Mouse (Mus musculus) layer of hippocampus, postnatal 25 days (tissue): ENCODE results near the gene Rpl39. TPM values are rescaled to one million over a fixed set of nuclear protein-coding genes. Genes with fewer than 3 reads are reported as not detected.

Experiments used
- DNase-seq, 2 experiments: peaks; one replicate each; pipeline ENCODE4 v3.0.0; 2022; ENCODE audit warnings: mixed read lengths in 2 of 2, low spot score in 1 of 2; ENCODE audit errors: extremely low spot score in 1 of 2
- total RNA-seq, 2 experiments: library from RNA; stranded (reverse); gene quantifications; 2 replicates each; pipeline ENCODE4 v1.2.3; 2021

Rpl39 gene
- total RNA-seq, 2 experiments from 2014 or later, result 227 to 274 TPM

DNA sequence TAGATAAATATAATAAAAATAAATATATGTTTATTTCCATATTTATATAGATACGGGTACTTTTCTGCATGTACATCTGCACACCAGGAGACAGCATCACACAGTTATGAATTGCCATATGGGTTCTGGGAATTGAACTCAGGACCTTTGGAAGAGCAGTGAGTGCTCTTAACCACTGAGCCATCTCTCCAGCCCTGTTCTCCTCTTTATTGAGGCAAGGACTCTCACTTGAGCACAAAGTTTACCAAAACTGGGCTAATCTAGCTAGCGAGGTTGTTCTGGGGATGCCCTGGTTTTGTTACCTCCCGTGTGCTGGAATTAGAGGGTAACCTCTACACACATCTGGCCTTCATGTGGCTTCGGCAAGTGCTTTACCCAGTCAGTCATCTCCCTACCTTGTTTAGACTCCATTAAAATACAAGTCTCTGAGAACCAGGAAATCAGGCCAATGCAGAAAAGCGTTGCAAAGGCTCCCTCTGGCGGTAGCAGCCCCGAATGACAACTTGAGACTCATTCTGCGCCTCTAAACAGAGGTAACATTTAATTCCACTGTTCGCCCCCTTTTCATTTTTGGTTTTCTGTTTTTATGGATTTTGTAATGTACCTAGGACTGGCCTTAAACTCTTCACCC lies 10.8 kb downstream of the Rpl39 start:
- DNase-seq, result peak; percentile 43 to 83

DNA sequence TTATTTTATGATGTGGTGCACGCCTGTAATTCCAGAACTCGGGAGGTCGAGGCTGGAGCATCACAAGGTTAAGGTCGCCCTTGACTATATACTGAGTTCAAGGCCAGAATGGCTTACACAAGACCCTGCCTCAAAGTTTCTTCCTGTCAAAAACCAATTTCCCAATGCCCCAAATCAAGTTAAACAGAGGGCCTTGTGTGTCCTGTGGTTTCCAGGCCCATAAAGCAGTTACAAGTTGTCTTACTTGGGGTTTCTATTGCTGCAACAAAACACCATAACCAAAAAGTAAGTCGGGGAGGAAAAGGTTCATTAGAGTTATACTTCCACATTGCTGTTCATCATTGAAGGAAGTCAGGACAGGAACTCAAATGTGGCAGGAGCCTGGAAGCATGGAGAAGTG lies 16.4 kb downstream of the Rpl39 start:
- DNase-seq, result no peak

DNA sequence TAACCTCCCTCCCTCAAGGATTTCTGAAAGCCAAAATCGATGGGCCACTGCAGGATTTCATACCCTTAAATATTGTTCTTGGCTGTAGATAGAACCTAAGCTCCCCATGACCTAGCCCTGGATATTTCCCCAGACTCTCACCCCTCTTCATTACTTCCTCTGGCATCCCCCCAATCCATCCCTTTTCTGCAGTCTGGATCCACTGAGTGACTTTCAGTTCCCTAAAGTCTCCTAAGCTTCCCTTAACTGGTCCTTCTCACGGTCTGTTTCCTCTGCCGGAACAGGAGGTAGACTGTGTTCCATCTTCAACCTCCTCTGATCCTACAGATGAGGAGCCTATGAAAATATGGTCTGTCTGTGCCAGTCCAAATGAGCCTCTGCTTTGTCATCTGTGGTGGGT lies 17.9 kb downstream of the Rpl39 start:
- DNase-seq, result no peak

DNA sequence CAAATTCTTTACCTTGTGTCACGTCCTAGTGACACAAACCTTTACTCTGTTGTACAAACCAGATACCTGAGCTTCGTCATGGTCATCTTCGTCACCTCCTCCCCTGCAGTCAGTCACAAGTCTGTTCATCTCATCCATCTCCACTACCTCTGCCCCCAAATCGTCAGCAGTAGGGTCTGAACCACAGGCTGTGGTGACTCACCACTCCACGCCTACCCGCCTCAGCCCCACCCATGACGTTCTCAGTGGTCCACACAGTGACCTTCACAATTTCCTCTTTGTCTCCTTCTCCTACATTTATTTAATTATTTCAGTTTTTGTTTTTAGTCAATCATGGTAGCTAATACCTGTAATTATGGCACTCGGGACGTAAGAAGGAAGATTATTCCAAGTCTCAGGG lies 21.3 kb downstream of the Rpl39 start:
- no peak for DNase-seq

DNA sequence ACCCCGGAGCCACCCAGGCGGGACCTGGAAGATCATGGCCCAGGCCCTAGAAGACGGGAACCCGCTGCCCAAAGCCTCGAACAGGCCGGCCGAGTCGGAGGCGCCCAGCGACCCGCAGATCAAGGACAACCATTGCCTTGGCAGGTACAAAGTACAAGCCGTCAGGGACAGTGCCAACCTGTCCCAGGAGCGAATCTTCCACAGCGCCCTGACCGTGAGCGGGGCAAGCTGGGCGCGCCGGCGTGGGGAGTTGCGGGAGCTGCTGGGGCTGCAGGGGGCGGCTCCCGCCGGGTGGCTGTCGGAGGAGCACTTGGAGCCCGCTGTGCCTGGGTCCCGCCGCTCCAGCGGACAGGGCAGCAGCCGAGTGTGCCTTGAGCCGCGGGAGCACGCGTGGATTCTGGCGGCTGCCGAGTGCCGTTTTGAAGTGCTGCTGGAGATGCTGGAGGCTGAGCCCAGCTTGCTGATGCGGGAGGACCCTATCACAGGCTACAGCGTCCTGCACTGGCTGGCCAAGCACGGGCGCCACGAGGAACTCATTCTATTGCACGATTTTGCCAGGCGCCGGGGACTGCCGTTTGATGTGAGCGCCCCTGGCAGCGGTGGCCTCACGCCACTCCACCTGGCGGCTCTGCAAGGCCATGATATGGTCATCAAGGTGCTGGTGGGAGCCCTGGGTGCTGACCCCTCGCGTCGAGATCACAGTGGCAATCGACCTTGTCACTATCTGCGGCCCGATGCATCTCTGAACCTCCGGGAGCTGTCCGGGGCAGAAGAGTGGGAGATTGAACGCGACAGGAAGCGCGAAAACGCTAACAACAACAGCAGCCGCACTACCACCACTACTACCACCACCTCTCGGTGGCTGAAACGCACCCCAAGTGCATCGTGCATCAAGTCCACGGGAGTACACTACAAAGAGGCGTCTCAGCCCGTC lies 36.0 kb downstream of the Rpl39 start:
- no peak for DNase-seq

DNA sequence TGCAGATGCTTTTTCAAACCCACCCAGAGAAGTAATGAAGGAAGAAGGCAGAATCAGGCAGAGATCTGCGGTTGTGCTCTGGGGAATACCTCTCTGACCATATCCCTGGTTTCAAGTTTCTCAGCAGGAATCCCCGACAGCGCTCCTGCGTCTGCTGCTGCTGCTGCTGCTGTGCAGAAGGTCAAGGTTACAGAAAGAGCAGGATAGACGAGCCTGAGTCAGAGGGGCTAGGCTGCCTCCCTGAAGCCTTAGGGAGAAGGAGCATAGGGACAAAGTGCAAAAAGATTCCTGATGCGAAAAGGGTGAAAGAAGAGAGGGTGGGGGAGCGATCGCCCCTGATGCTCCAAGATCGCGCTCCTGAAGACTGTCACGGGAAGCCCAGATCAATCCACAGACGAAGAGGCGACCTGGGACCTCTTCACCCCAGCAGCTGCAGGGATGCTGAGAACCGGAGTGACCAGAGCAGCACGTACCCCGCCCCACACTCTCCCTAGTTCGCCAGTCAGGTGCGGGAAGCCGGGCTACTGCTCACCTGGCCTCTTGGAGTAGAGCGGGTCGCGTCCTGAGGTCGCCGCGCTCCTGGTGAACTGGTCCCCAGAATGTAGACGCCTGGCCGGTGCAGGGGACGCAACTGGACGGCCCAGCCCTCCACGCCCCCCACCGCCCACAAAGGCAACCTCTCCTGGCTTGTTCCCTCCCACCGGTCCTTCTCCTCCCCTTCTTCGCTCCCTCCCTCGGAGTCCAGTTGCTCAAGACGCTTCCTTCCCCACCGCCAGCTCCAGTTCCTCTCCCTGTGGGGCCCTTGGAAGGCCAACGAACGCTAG lies 36.9 kb downstream of the Rpl39 start, which contains the start of gene Sowahd:
TSS of gene Sowahd (plus strand) at position 780 of the 824 bp plus-strand sequence.
- DNase-seq, result no peak

DNA sequence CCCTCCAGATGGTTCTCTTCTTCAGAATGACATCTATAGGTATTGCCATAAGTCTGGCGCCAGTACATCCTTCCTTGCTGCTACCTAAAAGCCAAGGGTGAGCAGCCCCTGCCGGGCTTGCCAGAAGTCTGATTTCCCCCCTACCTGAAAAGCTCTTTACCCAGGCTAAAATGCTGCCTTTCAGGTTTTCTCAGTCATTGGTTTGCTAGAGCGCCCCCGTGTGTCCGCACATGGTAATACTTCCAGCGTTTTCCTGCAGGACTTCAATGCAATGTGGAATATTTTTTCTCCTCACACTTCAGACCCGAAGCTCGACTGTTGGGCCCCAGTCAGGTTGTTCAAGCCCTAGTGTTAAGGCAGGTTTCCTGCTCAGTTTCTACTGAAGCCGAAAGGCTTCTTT lies 42.5 kb downstream of the Rpl39 start:
- DNase-seq, result peak; percentile 53 to 82

Other genes with a start within 250 kb of the Rpl39 start
- gene Ube2a, start 211.5 kb downstream of the Rpl39 start, total RNA-seq, result 10 to 100 TPM; 55.8 to 61.8 TPM
- 10 to 100 TPM; 37.0 to 39.3 TPM for gene C330007P06Rik, start 211.3 kb downstream of the Rpl39 start, total RNA-seq
- 10 to 100 TPM; 31.8 to 32.4 TPM for gene Nkrf, start 182.5 kb downstream of the Rpl39 start, total RNA-seq
- gene Sept6, start 93.6 kb downstream of the Rpl39 start, total RNA-seq, result 10 to 100 TPM; 50.0 to 52.9 TPM
- gene Sowahd, start 36.6 kb downstream of the Rpl39 start, total RNA-seq, result not detected
- gene Upf3b, start 24.9 kb upstream of the Rpl39 start, total RNA-seq, result 10 to 100 TPM; 16.0 to 20.3 TPM
- 10 to 100 TPM; 12.1 to 17.4 TPM for gene Nkap, start 41.4 kb upstream of the Rpl39 start, total RNA-seq
- not detected for gene Akap14, start 83.4 kb upstream of the Rpl39 start, total RNA-seq
- 100 to 1,000 TPM; 225 to 256 TPM for gene Ndufa1, start 105.8 kb upstream of the Rpl39 start, total RNA-seq
- gene Rnf113a1, start 105.8 kb upstream of the Rpl39 start, total RNA-seq, result 1 to 10 TPM; 7.3 TPM
- not detected for gene Gm9, start 125.6 kb upstream of the Rpl39 start, total RNA-seq
- gene Rhox1, start 136.9 kb upstream of the Rpl39 start, total RNA-seq, result not detected
- gene Rhox2a, start 159.6 kb upstream of the Rpl39 start, total RNA-seq, result not detected
- not detected for gene Rhox3a, start 164.5 kb upstream of the Rpl39 start, total RNA-seq
- gene Rhox4a, start 179.9 kb upstream of the Rpl39 start, total RNA-seq, result not detected